Mouse (Mus musculus): ENCODE measurements at regions not wholly inside any gene's neighbourhood (a gene's known extent, or its start where the extent isn't known, plus 50 kb on each side); places are given as distances from the start of the nearest gene placed in this dataset.

DNA sequence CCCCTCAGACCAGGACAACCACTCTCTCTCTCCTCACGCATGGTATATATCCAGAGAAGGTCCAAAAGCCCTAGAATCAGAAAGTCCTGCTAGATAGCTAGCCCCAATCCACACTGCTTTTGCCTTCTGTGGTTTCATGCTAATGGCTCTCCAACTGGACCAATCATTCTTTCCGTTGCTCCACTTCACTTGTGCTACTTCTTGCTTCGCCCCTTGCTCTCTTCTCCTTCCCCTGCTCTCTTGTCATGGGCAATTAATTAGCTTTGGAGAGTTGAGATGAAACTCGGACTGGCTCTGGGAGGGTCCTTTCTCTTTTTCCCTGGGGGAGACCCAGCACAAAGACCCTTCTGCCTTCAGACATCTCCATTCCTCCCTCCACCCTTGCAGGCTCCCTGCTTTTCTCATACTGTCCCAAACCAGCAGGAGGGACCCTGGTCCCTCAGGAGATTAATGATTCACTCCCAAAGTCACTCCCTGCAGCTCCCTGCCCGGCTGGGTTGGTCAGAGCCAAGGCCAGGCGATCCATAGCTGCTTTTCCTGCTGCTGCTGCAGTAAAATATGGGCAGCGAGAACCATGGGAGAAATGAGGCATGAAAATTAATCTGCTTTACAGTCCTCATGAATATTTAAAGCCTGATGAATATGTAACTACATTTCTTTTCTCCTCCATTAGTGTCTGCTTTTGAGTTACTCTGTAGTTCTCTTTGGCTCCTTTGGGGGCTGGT is 113.7 kb upstream of the Thy1 start:
- 24% methylated on average over 7 of the region's 7 CpGs for WGBS
- DNase-seq (ENCODE audit: low read depth, low spot score): no peak

DNA sequence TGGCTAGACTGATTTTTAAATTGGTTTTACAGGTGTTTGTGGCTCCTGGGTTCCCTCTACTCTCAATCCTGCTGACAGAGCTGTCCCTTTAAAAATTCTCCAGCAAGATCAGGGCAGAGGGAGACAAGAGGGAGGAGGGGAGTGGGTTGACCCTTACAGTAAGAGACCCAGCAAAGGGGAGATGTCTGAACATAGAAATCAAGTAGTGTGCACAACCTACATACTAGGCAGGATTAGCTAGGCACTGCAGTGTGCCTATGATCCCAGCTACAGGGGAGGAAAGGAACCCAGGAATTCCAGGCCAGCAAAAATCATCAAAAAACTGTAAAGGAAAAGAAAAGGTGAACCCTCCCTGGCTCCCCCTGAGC is 113.2 kb upstream of the Thy1 start:
- no peak for DNase-seq (ENCODE audit: low read depth, low spot score)

DNA sequence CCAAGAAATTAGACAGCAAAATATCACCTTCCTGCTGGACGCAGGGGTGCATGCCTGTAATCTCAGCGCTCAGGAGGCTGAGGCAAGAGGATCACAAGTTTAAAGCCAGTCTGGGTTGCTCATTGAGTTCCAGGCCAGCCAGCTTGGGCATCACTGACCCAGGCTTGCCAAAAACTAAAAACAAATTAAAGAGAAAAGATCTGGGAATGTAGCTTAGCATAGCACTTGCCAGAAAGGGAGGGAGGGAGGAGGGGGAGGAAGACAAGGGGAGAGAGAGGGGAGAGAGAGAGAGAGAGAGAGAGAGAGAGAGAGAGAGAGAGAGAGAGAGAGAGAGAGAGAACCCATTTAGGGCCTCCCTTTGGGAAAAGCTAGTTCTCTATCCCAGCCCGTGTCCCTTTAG is 112.7 kb upstream of the Thy1 start:
- 70% methylated on average over 3 of the region's 3 CpGs for WGBS
- DNase-seq (ENCODE audit: low read depth, low spot score): no peak

DNA sequence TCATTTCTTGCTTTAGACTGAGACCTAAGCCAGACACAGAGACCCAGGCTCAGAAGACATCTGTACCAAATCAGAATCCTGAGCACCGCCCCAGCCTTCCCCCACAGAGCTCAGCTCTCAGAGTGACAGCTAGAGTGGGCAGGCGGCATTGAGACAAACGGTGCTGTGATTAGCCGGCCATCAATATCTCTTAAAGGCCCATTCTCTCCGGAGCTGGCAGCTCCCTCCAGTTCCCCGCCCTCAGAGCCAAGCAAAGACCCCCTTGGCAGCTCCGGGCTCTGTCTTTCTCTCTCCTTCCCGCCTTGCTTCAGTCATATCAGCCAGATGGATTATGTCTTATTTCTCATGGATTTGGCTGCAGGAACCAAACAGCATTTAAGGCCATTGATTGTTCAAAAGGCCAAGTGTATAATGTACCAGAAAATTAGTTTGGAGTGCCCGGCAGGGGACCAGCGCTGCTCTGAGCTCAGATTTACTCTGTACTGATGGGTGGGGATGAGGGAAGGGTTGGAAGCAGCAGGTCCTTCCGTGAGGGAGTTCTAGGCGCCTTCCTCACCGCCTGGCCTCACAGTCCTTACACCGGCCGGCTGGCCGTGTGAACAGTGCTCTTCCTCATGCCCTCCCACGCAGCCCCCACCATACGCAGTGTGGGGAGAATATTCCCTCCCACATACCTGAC is 109.0 kb upstream of the Thy1 start:
- DNase-seq (ENCODE audit: low read depth, low spot score): no peak
- WGBS: 19% methylated on average over 18 of the region's 18 CpGs

DNA sequence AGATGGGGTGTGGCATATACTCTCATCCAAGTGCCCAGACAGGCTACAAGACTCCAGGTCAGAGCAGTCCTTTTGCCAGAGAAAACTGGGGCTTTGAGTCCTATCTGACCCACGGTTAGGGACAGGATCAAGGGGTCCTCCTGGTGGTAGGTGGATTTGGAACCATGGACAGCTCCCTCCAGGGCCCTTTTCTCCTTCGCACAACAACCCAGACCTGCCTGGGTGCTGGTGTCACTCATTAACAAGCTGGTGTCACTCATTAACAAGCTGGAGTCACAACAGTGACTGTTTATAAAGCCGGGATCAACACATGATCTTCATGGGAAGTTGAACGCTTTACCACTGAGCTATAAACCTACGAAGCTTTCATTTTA is 108.5 kb upstream of the Thy1 start:
- 2% methylated on average over 5 of the region's 5 CpGs for WGBS
- DNase-seq (ENCODE audit: low read depth, low spot score): peak; percentile 14

DNA sequence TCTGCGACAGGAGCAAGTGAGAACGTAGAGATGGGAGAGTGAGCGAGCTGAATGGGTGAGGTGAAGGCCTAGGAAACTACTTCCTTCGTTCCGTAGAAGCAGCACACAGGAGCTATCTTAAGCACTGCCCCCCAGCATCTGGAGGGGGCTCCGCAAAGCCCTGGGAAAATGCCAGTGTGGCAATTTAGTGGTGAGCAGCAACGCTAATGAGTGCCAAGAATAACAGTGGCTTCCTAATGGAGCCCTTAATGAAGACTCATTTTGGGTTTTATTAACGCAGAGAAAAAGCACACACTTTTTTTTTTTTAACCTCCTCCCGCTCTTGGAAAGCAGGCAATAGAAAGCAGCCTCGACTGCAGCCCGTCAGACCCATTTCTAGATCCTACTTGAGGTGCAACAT is 103.8 kb upstream of the Thy1 start:
- DNase-seq (ENCODE audit: low read depth, low spot score): no peak
- 70% methylated on average over 11 of the region's 11 CpGs for WGBS

DNA sequence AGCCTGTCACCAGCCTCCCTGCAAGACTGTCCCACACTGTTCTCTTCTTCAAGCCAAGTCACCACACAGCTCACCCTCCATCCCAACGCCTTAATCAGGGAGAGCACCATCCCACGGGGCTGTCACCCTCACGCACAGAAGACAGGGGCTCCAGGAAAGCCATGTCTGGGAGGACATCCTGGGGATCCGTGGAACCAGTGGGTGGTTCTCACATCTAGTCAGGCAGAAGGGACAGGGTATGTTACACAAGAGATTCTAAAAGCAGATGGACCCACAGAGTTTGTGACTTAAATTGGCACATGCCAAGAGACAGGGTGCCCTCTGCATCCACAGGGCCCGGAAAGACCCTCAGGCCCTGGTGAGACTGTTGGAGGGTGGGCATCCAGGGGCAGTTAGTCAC is 101.0 kb upstream of the Thy1 start:
- WGBS: 73% methylated on average over 5 of the region's 5 CpGs
- DNase-seq (ENCODE audit: low read depth, low spot score): no peak

DNA sequence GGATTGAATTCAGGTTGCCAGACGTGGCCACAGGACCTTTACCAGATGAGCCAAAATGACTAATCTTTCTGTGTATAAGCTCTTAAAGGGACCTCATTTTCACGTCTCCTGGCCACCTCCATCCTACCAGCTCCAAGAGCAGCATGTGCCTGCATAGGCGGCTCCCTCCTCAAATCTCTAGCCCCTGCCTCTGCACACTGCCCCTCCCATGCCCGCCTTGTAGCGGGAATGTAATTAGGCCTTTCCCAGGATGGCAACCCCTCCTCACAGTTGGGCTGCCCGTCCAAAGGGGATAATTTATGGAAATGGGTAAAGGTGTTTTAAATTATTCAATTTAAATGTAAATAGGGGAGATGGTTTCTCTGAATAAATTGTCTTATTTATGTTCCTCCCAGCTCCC is 99.7 kb upstream of the Thy1 start:
- 30% methylated on average over 6 of the region's 6 CpGs for WGBS

DNA sequence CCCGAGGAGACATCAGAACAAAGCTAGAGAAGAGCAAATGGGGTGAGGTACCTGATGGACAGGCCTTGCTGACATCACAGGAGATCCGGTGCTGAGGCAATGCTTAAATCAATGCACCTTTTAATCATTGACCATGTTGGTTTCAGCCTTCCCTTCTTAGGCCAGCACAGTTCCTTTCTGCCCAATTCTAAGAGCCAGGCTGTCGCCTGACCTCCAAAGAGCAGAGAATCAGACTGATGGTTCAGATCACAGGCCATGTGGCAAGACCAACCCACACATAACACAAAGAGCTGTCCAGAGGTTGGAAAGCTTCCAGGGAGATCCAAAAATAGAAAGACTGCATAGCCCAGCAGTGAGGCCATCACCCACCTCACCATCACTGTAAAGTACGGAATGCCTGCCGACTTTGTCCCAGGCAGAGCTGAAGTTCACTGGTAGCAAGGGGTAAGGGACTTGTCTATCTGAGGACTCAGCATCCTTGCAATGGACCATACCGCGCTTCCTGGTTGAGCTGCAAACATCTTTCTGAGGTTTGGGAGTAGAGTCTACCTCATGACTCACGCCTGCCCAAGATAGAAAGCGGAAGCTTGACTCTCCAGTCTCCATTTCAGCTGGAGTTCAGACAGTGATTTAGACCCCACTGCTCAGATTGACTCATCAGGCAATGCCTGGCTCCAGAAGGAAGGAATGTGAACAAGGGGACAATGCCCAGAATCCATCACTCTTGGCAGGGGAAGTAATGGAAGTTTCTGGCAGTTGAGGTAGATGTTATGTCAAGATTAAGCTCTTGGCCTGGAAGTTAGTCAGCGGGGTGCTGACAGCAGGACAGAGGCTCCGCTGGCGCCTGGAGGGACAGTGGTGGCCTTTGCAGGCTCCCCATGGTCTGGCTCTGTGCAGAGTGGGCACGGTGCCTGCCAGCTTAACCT is 98.1 kb upstream of the Thy1 start:
- 62% methylated on average over 13 of the region's 13 CpGs for WGBS

More for the DNA sequence above, 99.7 kb upstream of the Thy1 start:
- DNase-seq (ENCODE audit: low read depth, low spot score): no peak

DNA sequence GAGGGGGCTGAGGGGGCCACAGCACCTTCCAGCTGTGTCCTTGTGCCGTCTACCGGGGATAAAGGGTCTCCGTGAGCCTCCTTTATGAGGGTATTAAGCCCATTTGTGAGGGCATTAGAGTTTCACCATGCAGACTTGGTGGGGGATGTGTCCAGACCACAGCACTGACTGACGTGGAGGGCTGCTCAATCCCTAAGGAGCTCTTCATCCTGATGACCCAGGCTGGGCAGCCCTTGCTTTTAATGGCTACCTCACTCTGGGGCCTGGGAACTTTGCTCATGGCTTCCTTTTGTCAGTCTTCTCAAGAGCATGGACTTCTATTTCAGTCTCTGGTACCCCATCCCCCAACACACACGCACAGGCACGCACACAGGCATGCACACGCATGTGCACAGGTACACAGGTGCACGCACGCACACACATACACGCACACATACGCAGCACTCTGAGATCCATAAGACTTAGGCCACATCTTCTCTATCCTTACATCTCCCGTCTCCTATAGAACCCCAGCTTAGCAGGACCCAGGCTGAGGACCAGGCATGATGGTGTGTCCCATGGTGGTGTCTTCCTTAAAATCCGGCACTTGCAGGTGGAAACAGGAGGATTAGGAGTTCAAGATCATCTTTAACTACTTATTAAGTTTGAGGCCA is 97.1 kb upstream of the Thy1 start:
- WGBS: 82% methylated on average over 13 of the region's 13 CpGs
- no peak for DNase-seq (ENCODE audit: low read depth, low spot score)

More for the DNA sequence above, 98.1 kb upstream of the Thy1 start:
- DNase-seq (ENCODE audit: low read depth, low spot score): no peak

DNA sequence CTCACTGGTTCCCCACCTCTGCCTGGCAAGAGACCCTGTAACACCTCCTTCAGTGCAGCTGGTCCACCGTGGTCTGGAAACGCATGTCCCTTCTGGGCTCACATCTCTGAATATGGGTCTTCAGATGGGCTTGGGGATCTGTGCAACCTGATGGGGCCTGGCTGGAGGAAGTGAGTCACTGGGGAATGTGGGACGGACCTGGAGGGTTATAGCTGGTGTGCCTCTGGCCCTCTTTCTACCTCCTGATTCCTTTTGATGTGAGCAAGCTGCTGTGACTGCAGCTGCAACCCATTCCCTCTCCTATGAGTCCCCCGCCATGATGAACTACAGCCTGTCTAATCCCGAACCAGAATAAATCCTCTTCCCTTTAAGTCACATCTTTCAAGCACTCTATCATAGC is 96.1 kb upstream of the Thy1 start:
- 67% methylated on average over 5 of the region's 5 CpGs for WGBS
- DNase-seq (ENCODE audit: low read depth, low spot score): no peak

DNA sequence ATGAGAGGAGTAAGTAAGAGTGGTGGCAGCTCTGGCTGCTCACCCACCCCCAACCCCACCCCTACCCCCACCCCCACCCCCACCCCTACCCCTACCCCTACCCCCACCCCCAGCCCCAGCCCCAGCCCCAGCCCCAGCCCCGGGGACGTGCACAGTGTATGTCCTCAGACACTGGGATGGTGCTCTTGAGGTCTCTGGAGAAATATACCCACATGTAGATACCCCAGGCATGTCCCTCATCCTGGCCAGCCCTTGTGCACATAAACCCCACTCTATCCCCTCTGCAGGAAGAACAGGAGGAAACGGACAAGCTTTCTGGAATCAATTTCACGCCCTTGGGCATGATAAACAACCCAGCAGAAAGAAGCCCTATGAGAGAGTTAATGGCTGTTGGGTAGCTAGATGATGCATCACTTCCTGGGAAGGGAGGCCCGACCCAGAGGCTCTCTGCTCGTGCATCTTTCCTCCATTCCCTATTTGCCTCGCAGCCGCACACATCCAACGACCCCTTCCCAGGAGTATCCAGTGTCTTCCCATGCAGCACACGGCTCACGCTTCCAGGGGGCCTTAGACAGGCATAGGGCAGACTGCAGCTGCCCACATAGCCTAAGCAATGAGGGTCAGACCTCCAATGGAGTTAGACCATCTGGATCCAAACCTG is 95.6 kb upstream of the Thy1 start:
- 56% methylated on average over 11 of the region's 11 CpGs for WGBS
- no peak for DNase-seq (ENCODE audit: low read depth, low spot score)

DNA sequence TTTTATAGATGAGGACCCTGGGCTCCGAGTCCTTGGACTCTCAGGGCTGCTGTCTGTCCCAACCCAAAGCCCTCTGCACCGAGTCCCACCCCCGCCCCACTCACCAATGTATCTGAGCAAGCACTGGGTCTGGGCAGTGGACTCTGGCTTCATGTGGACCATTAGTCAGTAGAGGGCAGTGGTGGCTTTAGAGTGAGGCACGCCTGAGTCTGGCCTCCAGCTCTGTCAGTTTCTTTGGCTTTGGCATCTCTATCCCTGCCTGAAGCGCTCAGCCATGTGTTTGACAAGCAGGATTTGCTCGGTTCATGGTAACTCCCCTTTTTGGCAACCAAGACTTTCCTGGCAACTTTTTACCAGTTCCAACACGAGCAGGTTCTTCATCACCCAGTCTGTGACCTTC is 90.1 kb upstream of the Thy1 start:
- DNase-seq (ENCODE audit: low read depth, low spot score): no peak
- 28% methylated on average over 7 of the region's 7 CpGs for WGBS

DNA sequence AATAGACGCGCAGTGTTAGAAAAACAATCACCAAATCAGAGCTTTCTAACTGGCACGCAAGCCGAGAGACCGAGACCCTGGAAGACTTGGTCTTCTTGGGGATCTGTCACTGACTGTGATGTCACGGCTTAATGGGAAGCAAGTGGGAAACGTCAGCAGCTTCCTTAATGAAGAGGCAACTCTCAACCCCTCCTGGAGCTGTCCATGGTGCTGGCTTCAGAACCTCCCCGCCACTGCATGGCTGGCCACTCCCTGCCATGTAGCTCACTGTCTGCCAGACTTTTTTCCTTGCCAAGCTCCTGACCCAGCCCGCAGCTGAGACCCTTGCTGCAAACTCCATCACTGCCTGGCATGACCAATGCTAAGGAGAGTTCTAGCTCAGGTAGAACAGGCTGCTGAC is 83.6 kb upstream of the Thy1 start:
- DNase-seq (ENCODE audit: low read depth, low spot score): no peak
- 24% methylated on average over 9 of the region's 9 CpGs for WGBS

DNA sequence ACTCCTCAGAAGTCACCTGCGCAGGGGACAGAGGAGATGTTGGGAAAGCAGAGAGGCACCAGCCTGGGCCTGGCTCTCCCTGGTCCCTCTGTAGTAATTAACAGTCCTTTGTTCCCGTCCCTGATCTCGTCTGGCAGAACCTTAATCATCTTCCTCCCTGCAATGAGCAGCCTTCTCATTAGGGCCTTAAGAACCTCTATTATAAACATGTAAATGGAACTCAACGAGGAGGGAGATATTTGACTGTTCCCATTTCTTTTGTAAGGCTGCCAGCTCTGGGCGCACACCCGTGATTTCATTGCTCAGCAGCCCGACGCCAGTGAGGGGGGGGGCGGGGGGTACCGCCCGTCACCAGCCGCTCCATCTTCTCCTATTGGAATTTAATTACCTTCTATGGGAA is 81.8 kb upstream of the Thy1 start:
- WGBS: 46% methylated on average over 12 of the region's 12 CpGs
- no peak for DNase-seq (ENCODE audit: low read depth, low spot score)

DNA sequence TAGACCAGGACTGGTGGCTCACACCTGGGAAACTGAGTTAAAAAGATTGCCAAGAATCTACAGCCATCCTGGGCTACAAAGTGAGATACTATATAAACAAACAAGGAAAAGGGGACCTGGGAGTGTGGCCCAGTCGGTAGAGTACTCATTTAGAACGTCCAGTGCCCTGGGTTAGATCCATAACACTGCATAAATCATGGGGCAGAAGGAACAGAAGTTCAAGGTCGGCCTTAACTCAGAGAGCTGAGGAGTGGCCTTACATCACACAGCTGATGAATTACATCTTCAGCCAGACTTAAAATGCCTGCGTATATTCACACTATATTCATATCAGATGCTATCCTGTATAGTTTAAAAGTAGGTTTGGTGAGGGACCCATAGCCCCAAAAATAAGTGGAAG is 78.0 kb upstream of the Thy1 start:
- DNase-seq (ENCODE audit: low read depth, low spot score): no peak
- 32% methylated on average over 4 of the region's 4 CpGs for WGBS

DNA sequence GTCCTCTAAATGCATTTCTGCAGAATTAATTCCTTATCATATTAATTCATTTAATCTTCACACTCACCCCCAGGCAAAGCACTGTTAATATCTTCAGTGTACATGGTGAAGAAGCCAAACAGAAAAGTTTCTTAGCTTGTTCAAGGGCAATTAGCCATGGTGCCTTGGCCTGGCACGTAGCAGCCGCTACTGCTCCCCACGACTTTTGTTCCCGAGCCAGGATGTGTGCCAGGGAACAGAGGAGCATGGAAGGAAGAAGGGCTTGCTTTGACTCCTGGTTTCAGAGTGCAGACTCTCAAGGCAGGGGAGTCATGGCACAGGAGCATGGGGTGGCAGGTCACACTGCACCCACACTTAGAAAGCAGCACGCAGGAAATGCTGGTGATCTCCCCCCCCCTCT is 77.4 kb upstream of the Thy1 start:
- 74% methylated on average over 5 of the region's 5 CpGs for WGBS
- no peak for DNase-seq (ENCODE audit: low read depth, low spot score)

DNA sequence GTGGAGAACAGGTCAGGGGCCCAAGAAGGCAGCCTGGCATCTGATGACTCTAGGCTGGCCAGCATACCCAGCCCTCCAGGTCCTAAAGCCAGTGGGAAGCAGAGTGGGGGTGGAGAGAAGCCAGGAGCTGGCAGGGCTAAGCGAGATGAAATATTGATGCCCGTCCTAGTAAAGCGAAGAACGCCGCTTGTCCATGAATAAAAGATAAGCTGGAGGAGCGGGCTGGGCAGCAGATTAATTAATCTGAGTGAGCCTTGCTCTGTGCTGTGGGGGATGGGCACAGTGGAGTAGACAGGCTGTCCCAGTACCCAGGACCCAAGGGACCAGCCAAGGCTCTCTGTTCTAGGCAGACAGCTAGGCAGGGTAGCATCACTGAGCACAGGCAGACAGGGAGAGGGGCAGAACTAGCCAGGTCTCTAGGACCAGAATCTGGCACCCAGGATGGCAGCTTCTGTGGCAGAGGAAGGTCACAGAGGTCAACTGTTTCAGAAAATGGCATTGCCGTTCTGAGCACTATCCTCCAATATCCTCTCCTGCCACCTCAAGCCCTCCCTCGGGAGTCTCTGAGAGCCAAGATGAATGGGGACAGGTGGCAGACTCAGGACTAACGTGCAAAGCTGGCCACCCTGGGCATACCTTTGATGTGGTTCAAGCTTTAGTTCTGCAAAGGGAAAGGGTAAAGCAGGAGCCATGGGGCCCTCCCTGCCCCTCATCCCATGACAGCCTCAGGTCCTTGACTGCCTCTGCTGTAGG is 73.0 kb upstream of the Thy1 start:
- no peak for DNase-seq (ENCODE audit: low read depth, low spot score)
- 67% methylated on average over 9 of the region's 9 CpGs for WGBS

DNA sequence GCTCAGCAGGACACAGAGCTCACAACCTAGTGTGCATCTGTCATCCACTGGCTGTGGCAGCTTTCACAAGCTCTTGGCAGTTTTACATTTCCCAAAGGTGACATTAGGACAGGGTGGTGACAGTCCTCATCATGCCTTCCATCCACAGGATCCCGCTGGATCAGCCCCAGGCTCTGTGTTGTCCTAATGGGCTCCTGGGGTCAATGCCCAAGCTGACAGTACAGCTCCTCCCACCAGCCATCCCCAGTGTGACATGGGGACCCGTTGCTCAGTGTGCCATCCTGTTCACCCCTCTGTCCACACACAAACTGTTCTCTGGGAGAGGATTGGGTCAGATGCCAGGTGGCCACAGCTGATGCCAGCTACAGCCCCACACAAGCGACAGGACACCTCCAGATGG is 72.3 kb upstream of the Thy1 start:
- DNase-seq (ENCODE audit: low read depth, low spot score): no peak
- 51% methylated on average over 3 of the region's 3 CpGs for WGBS

Measured in large intestine, adult 2 months (tissue).